Mouse (Mus musculus) bone marrow macrophage, adult 2 months (primary cell): ENCODE measurements around the gene Caprin2.

Experiments used
- CTCF ChIP-seq: IDR thresholded peaks from 2 replicates; pipeline ENCODE4 v1.5.1; 2012; ENCODE audit warnings: low read depth, mild to moderate bottlenecking, low read length, moderate library complexity
- POLR2A ChIP-seq: IDR thresholded peaks from 2 replicates; pipeline ENCODE4 v1.6.1; 2012; ENCODE audit warnings: mild to moderate bottlenecking, low read depth, low read length, borderline replicate concordance

DNA sequence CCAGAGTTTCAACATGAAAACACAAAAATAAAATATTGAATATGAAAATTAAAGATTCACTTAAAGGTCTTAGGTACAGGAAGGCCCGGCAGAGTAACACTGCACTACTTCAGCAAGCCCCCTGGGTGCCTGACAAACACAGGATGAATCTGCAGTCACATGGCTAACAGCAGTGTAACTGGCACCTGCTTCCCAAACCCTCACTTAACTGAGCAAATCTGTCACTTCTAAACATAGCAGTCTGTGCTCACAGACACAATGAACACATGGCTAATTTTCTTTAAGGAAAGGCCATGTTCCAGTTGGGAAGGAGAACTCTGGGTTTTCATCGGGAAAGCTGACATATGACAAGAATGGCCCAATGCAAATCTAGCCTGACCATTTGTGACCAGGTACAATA is 100.9 kb downstream of the Caprin2 start:
- no peak for TF ChIP-seq CTCF
- no peak for TF ChIP-seq POLR2A
